Mouse (Mus musculus): ENCODE measurements around the gene Acot10. TPM values are rescaled to one million over a fixed set of nuclear protein-coding genes. Genes with fewer than 3 reads are reported as not detected.

Gene Acot10
- polyA plus RNA-seq, 1 experiment from 2014 or later = 0.46 TPM

Other genes with a start within 250 kb of the Acot10 start
- 5.1 and 6.9 TPM in 2 replicates for gene Cdh12, start 217.5 kb downstream of the Acot10 start, polyA plus RNA-seq (2015; fragmentation: Nextera tagmentation; extraction: Ambion mirVana)

Measured in neural tube, embryonic 13.5 days (tissue).